Mouse (Mus musculus) ovary, postnatal 36 days (tissue): ENCODE measurements around the gene Mup16.
"Not testable (repeated sequence)": the region's sequence is repeated elsewhere in the genome, so short reads cannot be mapped to it uniquely, and the experiment has no call there.

Source experiments
- DNase-seq: peaks from one replicate; pipeline ENCODE4 v3.0.0; 2022; ENCODE audit warnings: low spot score, mixed read lengths

The Mup16 gene

GRCm38 (mm10) chr4:61519431-61519830 lies at the start of gene Mup16:
Gene Mup16, minus strand, starts transcription at chr4:61519531.
- not testable (repeated sequence) for DNase-seq

- DNase-seq = peak; percentile 12
Observed at GRCm38 (mm10) chr4:61555887-61556286, 36.6 kb upstream of the Mup16 start.
